Mouse (Mus musculus) C2C12 (cell line): ENCODE measurements around the gene Pdlim4. TPM values are rescaled to one million over a fixed set of nuclear protein-coding genes. Genes with fewer than 3 reads are reported as not detected.
A peak's percentile ranks its signal among the peaks of the same experiment; 100 is the strongest.

Experiments used
- H3K27me3 ChIP-seq: one replicate; pipeline ENCODE4 v1.6.1; 2011; ENCODE audit not compliant: control insufficient read depth, insufficient read depth, insufficient read length
- H3K36me3 ChIP-seq: one replicate; pipeline ENCODE4 v1.6.1; 2011; ENCODE audit not compliant: control insufficient read depth, insufficient read depth
- H3K4me3 ChIP-seq: one replicate; pipeline ENCODE4 v1.5.1; 2011; ENCODE audit warnings: mild to moderate bottlenecking, control low read depth; ENCODE audit not compliant: poor library complexity, insufficient read depth, severe bottlenecking
- H3K79me2 ChIP-seq: one replicate; pipeline ENCODE4 v1.6.1; 2011; ENCODE audit not compliant: control insufficient read depth, insufficient read depth
- H3K79me3 ChIP-seq: one replicate; pipeline ENCODE4 v1.6.1; 2011; ENCODE audit warnings: low read depth, control low read depth
- H3ac ChIP-seq: one replicate; pipeline ENCODE3; 2011; ENCODE audit warnings: low read depth; ENCODE audit not compliant: control insufficient read depth, insufficient read length
- CEBPB ChIP-seq: IDR thresholded peaks from one replicate; pipeline ENCODE4 v1.6.1; 2011; ENCODE audit warnings: low read depth, mild to moderate bottlenecking, control low read depth, moderate library complexity
- CTCF ChIP-seq: IDR thresholded peaks from one replicate; pipeline ENCODE4 v1.5.1; 2011; ENCODE audit not compliant: control insufficient read depth, insufficient read depth, insufficient read length
- FOSL1 ChIP-seq: IDR thresholded peaks from one replicate; pipeline ENCODE4 v1.8.0; 2011; ENCODE audit warnings: mild to moderate bottlenecking, low read length; ENCODE audit not compliant: poor library complexity, insufficient read depth, severe bottlenecking
- MAX ChIP-seq: IDR thresholded peaks from one replicate; pipeline ENCODE4 v1.6.1; 2011; ENCODE audit warnings: mild to moderate bottlenecking, control low read depth
- MYOD1 ChIP-seq: IDR thresholded peaks from one replicate; pipeline ENCODE4 v1.6.1; 2011; ENCODE audit warnings: low read depth; ENCODE audit not compliant: control insufficient read depth, insufficient read length
- MYOG ChIP-seq: IDR thresholded peaks from one replicate; pipeline ENCODE4 v1.6.1; 2011; ENCODE audit not compliant: control insufficient read depth, insufficient read length; ENCODE audit errors: extremely low read depth
- USF1 ChIP-seq: IDR thresholded peaks from one replicate; pipeline ENCODE4 v1.6.1; 2011; ENCODE audit warnings: low read depth, mild to moderate bottlenecking, control low read depth, moderate library complexity
- long read RNA-seq, 2 experiments: library from polyadenylated mRNA; unstranded; transcript quantifications; one replicate each; pipeline ENCODE4 v2.0.0; 2019 to 2020
- polyA plus RNA-seq: library from polyadenylated mRNA; unstranded; fragments of >200 nt; fragmentation: generic; extraction: Trizol; gene quantifications from one replicate; pipeline ENCODE4 v1.2.1, GENCODE M21; 2012; ENCODE audit warnings: missing spikeins

Gene Pdlim4
- polyA plus RNA-seq = 120 TPM
- long read RNA-seq, experiment 1, transcript Pdlim4-201 (7 exons, 1,182 nt) = major isoform, 261 of 306 reads
- long read RNA-seq, experiment 1, partial matches to known transcripts = 23 of 306 reads
- long read RNA-seq, experiment 1, other reads (novel, unspliced or antisense) = 21 of 306 reads
- long read RNA-seq, experiment 2, transcript Pdlim4-201 (7 exons, 1,182 nt) = major isoform, 92 of 103 reads
- long read RNA-seq, experiment 2, partial matches to known transcripts = 3 of 103 reads
- long read RNA-seq, experiment 2, other reads (novel, unspliced or antisense) = 8 of 103 reads

DNA sequence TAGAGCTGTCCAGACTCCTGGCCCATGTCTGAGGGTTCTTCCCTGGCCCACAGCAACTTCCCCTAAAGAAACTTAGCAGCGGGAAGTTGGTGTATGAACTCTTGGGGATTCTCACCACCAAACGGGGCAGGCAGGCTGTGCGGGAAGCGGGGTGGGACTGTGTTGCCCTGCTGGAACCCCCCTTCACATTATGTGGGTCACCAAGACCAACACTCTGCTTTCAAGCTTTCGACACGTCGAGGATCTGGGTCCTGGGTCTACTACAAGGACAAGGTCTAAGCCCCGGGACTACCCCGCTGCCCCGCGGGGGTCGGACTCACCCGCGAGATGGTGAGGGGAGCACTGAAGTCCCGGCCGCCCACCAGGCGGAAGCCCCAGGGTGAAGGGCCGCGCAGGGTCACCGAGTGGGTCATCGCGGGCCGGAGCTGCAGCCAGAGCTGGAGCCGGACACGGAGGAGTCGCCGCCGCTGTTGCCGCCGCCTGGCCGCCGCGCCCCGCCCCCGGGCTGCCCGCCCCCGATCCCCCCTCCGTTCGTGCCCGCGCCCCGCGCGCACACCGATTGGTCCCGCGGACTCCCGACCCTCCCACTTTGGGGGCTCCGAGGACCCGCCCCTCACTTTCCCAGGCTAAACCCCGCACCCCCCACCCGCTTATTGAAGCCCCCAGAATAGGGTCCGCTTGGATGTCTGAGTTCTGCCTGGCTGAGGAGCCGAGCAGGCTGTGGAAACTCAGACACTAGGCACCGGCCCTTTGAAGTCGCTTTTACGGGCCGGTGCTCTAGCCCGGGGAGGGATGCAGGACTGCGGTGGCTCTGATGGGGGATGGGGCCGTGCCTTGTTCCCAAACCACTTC is at the start of gene Pdlim4:
Pdlim4 (minus strand) TSS at position 495 of the 852 bp plus-strand sequence.
- H3K27me3 ChIP-seq = no peaks in the 10 kb centered on the region
- H3K36me3 ChIP-seq = no peaks in the 10 kb centered on the region
- peak within 1 kb of the TSS; percentile 48 for H3K4me3 ChIP-seq
- peak within 1 kb of the TSS; percentile 90 for H3ac ChIP-seq
- peaks cover 36% of the 10 kb centered on the region for H3K79me2 ChIP-seq
- H3K79me3 ChIP-seq = peaks cover 3% of the 10 kb centered on the region
- TF ChIP-seq FOSL1 (no peak), MAX (no peak), USF1 (no peak), CTCF (no peak), CEBPB (no peak), MYOG (no peak), MYOD1 (no peak)

DNA sequence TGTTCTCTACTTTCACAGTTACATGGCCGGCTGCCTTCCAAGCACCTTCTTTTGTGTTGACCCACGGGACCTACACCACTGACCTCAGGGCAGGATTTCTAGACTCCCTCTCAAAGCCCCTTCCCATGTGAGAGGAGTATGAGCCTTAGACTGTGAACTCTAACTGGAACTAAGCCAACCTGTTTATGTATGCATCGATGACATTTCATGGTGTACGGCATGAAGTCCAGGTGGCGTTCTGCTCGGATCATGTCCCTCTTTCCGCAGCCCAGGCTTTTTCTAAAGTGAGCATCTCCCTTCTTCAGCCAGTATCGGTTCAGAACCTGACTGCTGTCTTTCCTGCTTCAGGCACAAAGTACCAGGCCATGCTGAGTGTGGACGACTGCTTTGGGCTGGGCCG is 48.3 kb upstream of the Pdlim4 start:
- H3ac ChIP-seq = no peak overlapping the region
- H3K4me3 ChIP-seq = no peak overlapping the region
- no peaks in the 10 kb centered on the region for H3K27me3 ChIP-seq
- no peaks in the 10 kb centered on the region for H3K79me3 ChIP-seq
- no peaks in the 10 kb centered on the region for H3K79me2 ChIP-seq
- TF ChIP-seq MYOG (no peak), MYOD1 (no peak), USF1 (no peak), CTCF (no peak), MAX (no peak), CEBPB (no peak), FOSL1 (no peak)
- peaks cover 29% of the 10 kb centered on the region for H3K36me3 ChIP-seq

DNA sequence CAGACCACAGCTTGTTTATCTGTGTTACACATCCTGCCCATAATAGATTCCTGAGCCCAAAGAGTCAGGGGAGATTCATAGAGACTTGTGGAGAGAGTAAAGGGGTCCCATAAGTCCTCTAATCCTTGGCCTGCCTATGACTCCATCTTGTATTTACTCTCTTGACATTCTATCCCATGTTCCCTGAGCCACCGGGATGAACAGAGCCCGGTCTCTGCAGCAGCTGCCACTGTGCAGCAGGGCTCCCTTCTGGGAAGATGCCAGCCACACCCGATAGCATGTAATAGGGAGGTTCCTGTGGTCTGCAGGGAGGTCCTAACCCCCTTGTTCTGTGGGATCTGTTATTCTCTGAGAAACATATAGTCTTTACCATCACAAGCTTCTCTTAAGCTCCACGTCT is 47.6 kb upstream of the Pdlim4 start:
- no peaks in the 10 kb centered on the region for H3K79me2 ChIP-seq
- H3K36me3 ChIP-seq = peaks cover 33% of the 10 kb centered on the region
- no peaks in the 10 kb centered on the region for H3K27me3 ChIP-seq
- no peaks in the 10 kb centered on the region for H3K79me3 ChIP-seq
- H3ac ChIP-seq = no peak overlapping the region
- TF ChIP-seq MYOG (no peak), CEBPB (no peak), MYOD1 (no peak), CTCF (no peak), FOSL1 (no peak), USF1 (no peak), MAX (no peak)
- no peak overlapping the region for H3K4me3 ChIP-seq

GRCm38 (mm10) chr11:54115911-54116310 is 47.1 kb upstream of the Pdlim4 start:
- Histone ChIP-seq H3K4me3 (no peak overlapping the region), H3K27me3 (no peaks in the 10 kb centered on the region), H3K36me3 (peaks cover 33% of the 10 kb centered on the region), H3K79me2 (no peaks in the 10 kb centered on the region), H3K79me3 (no peaks in the 10 kb centered on the region), H3ac (no peak overlapping the region)
- TF ChIP-seq MYOD1 (no peak), MYOG (no peak), CEBPB (no peak), CTCF (no peak), USF1 (no peak), MAX (no peak), FOSL1 (no peak)

DNA sequence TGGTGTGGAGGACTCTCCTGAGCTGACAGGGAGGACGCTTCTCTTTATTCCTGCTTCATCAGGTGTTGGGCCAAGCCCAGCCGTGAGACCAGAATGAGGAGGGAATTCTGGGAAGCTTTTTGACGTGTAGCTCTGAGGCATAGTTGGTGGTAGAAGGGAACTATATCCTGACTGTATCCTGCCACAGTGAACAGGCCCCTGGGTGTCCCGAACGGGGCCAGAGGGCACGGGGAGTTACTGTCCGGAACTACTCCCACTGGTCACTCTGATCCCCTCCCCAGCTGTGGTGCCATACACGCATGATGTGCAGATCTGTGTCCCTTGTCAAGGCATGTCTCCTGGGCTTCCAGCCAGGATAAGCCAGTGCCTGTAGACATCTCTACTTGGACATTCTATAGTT is 46.5 kb upstream of the Pdlim4 start:
- Histone ChIP-seq H3ac (no peak overlapping the region), H3K27me3 (no peaks in the 10 kb centered on the region), H3K4me3 (no peak overlapping the region), H3K36me3 (peaks cover 40% of the 10 kb centered on the region), H3K79me2 (no peaks in the 10 kb centered on the region), H3K79me3 (no peaks in the 10 kb centered on the region)
- no peak for TF ChIP-seq USF1
- no peak for TF ChIP-seq CTCF
- TF ChIP-seq CEBPB = no peak
- TF ChIP-seq MAX = no peak
- no peak for TF ChIP-seq MYOG
- TF ChIP-seq FOSL1 = no peak
- TF ChIP-seq MYOD1 = no peak
